ENCODE assay signal across 8 mouse cellular contexts in the genomic region with DNA sequence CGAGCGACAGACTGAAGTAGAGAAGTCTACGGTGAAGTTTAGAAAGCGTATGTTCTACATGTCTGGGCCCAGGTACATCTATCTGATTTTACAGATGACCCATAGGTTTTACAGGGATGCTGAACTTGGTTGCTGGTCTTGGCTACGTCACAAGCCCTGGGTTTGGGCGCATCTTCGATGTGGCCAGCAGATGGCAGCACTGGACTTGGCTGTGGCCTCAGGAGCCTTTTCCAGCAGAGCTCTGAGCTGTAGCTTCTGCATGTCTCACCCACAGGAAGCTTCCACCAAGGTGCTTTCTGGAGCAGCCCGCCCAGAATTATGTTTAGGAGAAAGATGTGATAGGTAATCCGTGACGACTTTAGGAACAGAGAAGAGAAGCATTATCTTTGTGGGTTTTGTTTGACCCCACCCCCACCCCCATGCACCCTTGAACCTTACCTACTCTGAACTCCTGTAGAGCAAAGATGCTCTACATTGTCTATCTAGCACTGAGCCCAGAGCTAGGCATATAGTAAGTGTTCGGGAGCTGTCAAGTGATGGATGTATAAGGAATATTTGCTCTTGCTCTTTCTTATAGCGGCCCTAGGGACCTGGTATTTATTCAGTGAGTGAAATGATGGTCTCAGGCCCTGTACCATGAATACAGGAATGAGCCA. TPM values are rescaled to one million over a fixed set of nuclear protein-coding genes. Genes with fewer than 3 reads are reported as not detected.
A peak's percentile ranks its signal among the peaks of the same experiment; 100 is the strongest.
DNase-seq lines count a peak whose midpoint lies in the region; ATAC-seq and TF ChIP-seq lines count a peak whose summit lies in the region.

No protein-coding gene starts in this region.

- H3K9ac ChIP-seq in hindbrain, embryonic 15.5 days: no peak overlapping the region

- peak; percentile 73 for ATAC-seq in Patski
- ATAC-seq in hindbrain, embryonic 15.5 days (ENCODE audit: low FRiP score, low read depth): peak; percentile 44

- TF ChIP-seq CTCF in Patski (IDR thresholded peaks at IDR 0.05): peak; percentile 92

- H3K4me1 ChIP-seq in hindbrain, embryonic 15.5 days (replicated peaks): no peaks in the 10 kb centered on the region

- POLR2A ChIA-PET in Patski (lab: Charles Lee): interaction anchor here (0.5 kb wide), 1 partner anchor 42 kb away, joined by 3 read pairs; no protein-coding TSS in a partner anchor

- in situ Hi-C loops in Patski (cut with MboI; ENCODE audit: low pct_unique_long_range_greater_than_20kb): loop anchor here (5.0 kb wide), 2 partner anchors 74 to 154 kb away; no protein-coding TSS in a partner anchor

- CTCF ChIA-PET in Patski (lab: Charles Lee): interaction anchor here (0.6 to 2.1 kb wide), 11 partner anchors 12 to 157 kb away, joined by 3 to 20 read pairs (median 3); no protein-coding TSS in a partner anchor

- H3K27ac ChIP-seq in hindbrain, embryonic 15.5 days (replicated peaks): no peak overlapping the region

- WGBS in hindbrain, embryonic 15.5 days: 35% methylated on average over 12 of the region's 12 CpGs

- peak; percentile 37 for DNase-seq in Patski (ENCODE audit: low read depth, low spot score)
- DNase-seq in cerebellum, postnatal 14 days: peak; percentile 95 to 96
- DNase-seq in frontal cortex, postnatal 25 days (ENCODE audit: low spot score in 2 of 2): peak; percentile 80 to 88
- DNase-seq in layer of hippocampus, postnatal 25 days (ENCODE audit: extremely low spot score in 1 of 2, low spot score in 1 of 2): peak; percentile 69 to 93
- DNase-seq in lung, postnatal 14 days: peak; percentile 95
- DNase-seq in retina, embryonic 14.5 days (ENCODE audit: low spot score): peak; percentile 93
- peak; percentile 85 for DNase-seq in thymus, postnatal 25 days

- H3K36me3 ChIP-seq in hindbrain, embryonic 15.5 days: no peaks in the 10 kb centered on the region

- no peaks in the 10 kb centered on the region for H3K9me3 ChIP-seq in hindbrain, embryonic 15.5 days

- no peak overlapping the region for H3K4me2 ChIP-seq in hindbrain, embryonic 15.5 days

- no peak overlapping the region for H3K4me3 ChIP-seq in hindbrain, embryonic 15.5 days

- no peaks in the 10 kb centered on the region for H3K27me3 ChIP-seq in Patski
- no peaks in the 10 kb centered on the region for H3K27me3 ChIP-seq in hindbrain, embryonic 15.5 days

RNA-seq across cellular contexts. Expression of gene Mpzl1, which starts 50.7 kb away (rescaled TPM):
- polyA plus RNA-seq in Patski (2021): 35.3 TPM
- 156 TPM in 2 replicates for polyA plus RNA-seq in hindbrain, embryonic 15.5 days (2015; fragmentation: Nextera tagmentation; extraction: Ambion mirVana)
- 10 to 100 TPM; 47.8 to 51.6 TPM for total RNA-seq in layer of hippocampus, postnatal 25 days (2021)

Comparison
In these comparisons a context has a peak if more than half of its experiments do, and no peak if none do; other contexts are left out.
1. DNase-seq: peak in every context shown above with its lines; median percentile 96 in cerebellum, postnatal 14 days; 95 in lung, postnatal 14 days; 93 in retina, embryonic 14.5 days; 85 in thymus, postnatal 25 days; 84 in frontal cortex, postnatal 25 days; 81 in layer of hippocampus, postnatal 25 days; 37 in Patski.